Mouse (Mus musculus) heart, postnatal 0 days (tissue): ENCODE measurements around the gene Slpi. TPM values are rescaled to one million over a fixed set of nuclear protein-coding genes. Genes with fewer than 3 reads are reported as not detected.
A peak's percentile ranks its signal among the peaks of the same experiment; 100 is the strongest.

Experiments used
- ATAC-seq: fragments of 200-750 bp; cut with Nextera tagmentation; 2 replicates; pipeline ENCODE4 v1.8.0; 2017; ENCODE audit warnings: low read depth, moderate number of reproducible peaks, moderate library complexity; ENCODE audit not compliant: insufficient read depth
- DNase-seq: peaks from one replicate; pipeline ENCODE4 v3.0.0-alpha.2; 2016; ENCODE audit warnings: low spot score
- H3K27ac ChIP-seq: fragments of 300-500 bp; sonication (generic); 2 replicates; pipeline ENCODE4 v1.5.1; 2014; ENCODE audit warnings: low read depth, mild to moderate bottlenecking
- H3K27me3 ChIP-seq: fragments of 300-500 bp; sonication (generic); 2 replicates; pipeline ENCODE4 v1.6.1; 2014; ENCODE audit warnings: low read length, mixed read lengths; ENCODE audit not compliant: control insufficient read depth, insufficient read depth
- H3K36me3 ChIP-seq: fragments of 300-500 bp; sonication (generic); replicated peaks from 2 replicates; pipeline ENCODE4 v1.6.1; 2014; ENCODE audit warnings: low read length, mixed read lengths; ENCODE audit not compliant: control insufficient read depth, insufficient read depth
- H3K4me1 ChIP-seq: fragments of 300-500 bp; sonication (generic); 2 replicates; pipeline ENCODE4 v1.6.1; 2014; ENCODE audit warnings: antibody characterized with exemption; ENCODE audit not compliant: control insufficient read depth, insufficient read depth
- H3K4me2 ChIP-seq: fragments of 300-500 bp; sonication (generic); 2 replicates; pipeline ENCODE4 v1.6.1; 2014; ENCODE audit warnings: low read depth, mild to moderate bottlenecking, low read length, moderate library complexity
- H3K4me3 ChIP-seq: fragments of 300-500 bp; sonication (generic); 2 replicates; pipeline ENCODE4 v1.5.1; 2014; ENCODE audit warnings: low read depth, low read length
- H3K9ac ChIP-seq: fragments of 300-500 bp; sonication (generic); replicated peaks from 2 replicates; pipeline ENCODE4 v1.6.1; 2014; ENCODE audit warnings: low read depth, low read length, mixed read lengths
- H3K9me3 ChIP-seq: fragments of 300-500 bp; sonication (generic); replicated peaks from 2 replicates; pipeline ENCODE4 v1.6.1; 2016; ENCODE audit warnings: low read length; ENCODE audit not compliant: control insufficient read depth
- CTCF ChIP-seq: IDR thresholded peaks from 2 replicates; pipeline ENCODE4 v1.5.1; 2016; ENCODE audit warnings: antibody characterized with exemption, control low read depth, low read depth
- EP300 ChIP-seq: IDR thresholded peaks from 2 replicates; pipeline ENCODE4 v1.6.1; 2016; ENCODE audit warnings: antibody characterized with exemption, low read depth
- WGBS: fragments of 180-500 bp; shearing (Covaris S2); extraction: QIAGEN DNeasy Blood & Tissue Kit; methylation state at CpG from one replicate; pipeline ENCODE4 v1.1.7; 2014; 5-methylcytosine and 5-hydroxymethylcytosine counted together
- polyA plus RNA-seq: library from polyadenylated mRNA; unstranded; fragments of >200 nt; fragmentation: Nextera tagmentation; extraction: Ambion mirVana; gene quantifications from 2 replicates; pipeline ENCODE4 v1.2.1, GENCODE M21; 2015
- total RNA-seq: library from RNA; depleted of rRNA; stranded (reverse); fragments of >200 nt; gene quantifications from 2 replicates; pipeline ENCODE4 v1.2.3, GENCODE M21; 2014; ENCODE audit warnings: low replicate concordance

Gene Slpi
- total and polyA plus RNA-seq, 2 experiments from 2014 or later = 2.0 TPM; not detected in 1

GRCm38 (mm10) chr2:164421306-164421705 lies 32.4 kb upstream of the Slpi start:
- H3K27ac ChIP-seq = no peak overlapping the region
- 0 out of 2 replicates have a peak, but pooled peaks cover 6% of the 10 kb centered on the region for H3K36me3 ChIP-seq
- TF ChIP-seq CTCF (no peak), EP300 (no peak)
- no peak overlapping the region for H3K9ac ChIP-seq
- ATAC-seq = no peak
- no peak overlapping the region for H3K4me2 ChIP-seq
- 78% methylated on average over 7 of the region's 7 CpGs for WGBS
- peaks cover 6% of the 10 kb centered on the region; the same call in 1 of the 2 replicates for H3K27me3 ChIP-seq
- H3K4me1 ChIP-seq = no peaks in the 10 kb centered on the region
- DNase-seq = no peak
- H3K9me3 ChIP-seq = no peaks in the 10 kb centered on the region
- H3K4me3 ChIP-seq = no peak overlapping the region

GRCm38 (mm10) chr2:164419489-164419888 lies 30.6 kb upstream of the Slpi start:
- Histone ChIP-seq H3K9ac (no peak overlapping the region), H3K27me3 (peaks cover 15% of the 10 kb centered on the region; the same call in 1 of the 2 replicates), H3K4me3 (no peak overlapping the region), H3K36me3 (0 out of 2 replicates have a peak, but pooled peaks cover 4% of the 10 kb centered on the region), H3K4me1 (no peaks in the 10 kb centered on the region), H3K4me2 (no peak overlapping the region), H3K9me3 (no peaks in the 10 kb centered on the region), H3K27ac (no peak overlapping the region)
- DNase-seq = no peak
- ATAC-seq = no peak
- no peak for TF ChIP-seq CTCF
- no peak for TF ChIP-seq EP300
- WGBS = 14% methylated on average over 3 of the region's 3 CpGs

DNA sequence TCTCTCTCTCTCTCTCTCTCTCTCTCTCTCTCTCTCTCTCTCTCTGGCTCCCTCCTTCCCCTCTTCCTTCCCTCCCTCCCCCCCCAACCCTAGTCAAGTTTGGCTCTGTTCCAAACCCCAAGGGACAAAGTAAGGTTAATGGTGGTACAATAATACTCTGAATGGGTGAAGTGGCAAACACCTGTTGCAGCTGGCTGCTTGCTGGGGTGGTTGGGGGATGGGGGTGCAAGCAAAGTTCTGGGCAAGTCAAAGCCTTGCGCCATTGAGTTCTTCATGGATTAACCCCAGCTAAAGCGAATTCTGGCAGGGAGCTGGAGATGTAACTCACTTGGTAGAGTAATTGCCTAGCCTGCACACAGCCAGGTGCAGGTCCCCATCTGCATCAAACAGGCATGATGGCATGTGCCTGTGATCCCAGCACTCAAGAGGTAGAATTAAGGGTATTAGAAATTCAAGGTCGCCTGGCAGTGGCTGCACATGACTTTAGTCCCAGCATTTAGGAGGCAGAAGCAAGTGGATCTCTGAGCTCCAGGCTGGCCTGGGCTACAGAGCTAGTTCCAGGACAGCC lies 29.5 kb upstream of the Slpi start:
- H3K9me3 ChIP-seq = no peaks in the 10 kb centered on the region
- H3K27me3 ChIP-seq = peaks cover 26% of the 10 kb centered on the region
- 43% methylated on average over 3 of the region's 3 CpGs for WGBS
- H3K9ac ChIP-seq = no peak overlapping the region
- H3K4me1 ChIP-seq = no peaks in the 10 kb centered on the region
- TF ChIP-seq EP300 = no peak
- no peak overlapping the region for H3K4me3 ChIP-seq
- H3K4me2 ChIP-seq = no peak overlapping the region
- DNase-seq = no peak
- H3K27ac ChIP-seq = no peak overlapping the region
- H3K36me3 ChIP-seq = no peaks in the 10 kb centered on the region
- ATAC-seq = no peak

DNA sequence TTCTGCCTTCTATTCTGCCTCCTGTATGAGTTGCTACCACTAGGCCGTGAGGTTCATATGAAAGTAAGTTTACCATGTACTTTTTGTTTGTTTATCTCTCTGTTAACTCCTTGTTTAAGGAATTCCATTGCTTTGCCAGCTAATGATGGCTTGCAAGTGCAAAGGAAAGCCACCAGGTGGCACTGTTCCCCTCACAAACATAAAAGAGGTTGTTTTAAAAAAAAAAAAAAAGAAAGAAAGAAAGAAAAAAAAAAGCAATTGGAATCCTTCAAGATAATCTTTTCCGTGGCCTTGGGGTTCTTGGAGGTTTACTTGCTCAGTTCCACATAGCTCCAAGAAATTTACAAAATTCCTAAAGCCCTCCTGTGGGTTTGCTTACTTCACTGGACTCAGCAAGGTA lies 28.3 kb upstream of the Slpi start:
- H3K27ac ChIP-seq = no peak overlapping the region
- H3K36me3 ChIP-seq = no peaks in the 10 kb centered on the region
- H3K4me2 ChIP-seq = no peak overlapping the region
- H3K9me3 ChIP-seq = no peaks in the 10 kb centered on the region
- TF ChIP-seq EP300 = no peak
- peak; percentile 72 for TF ChIP-seq CTCF
- ATAC-seq = no peak
- H3K4me3 ChIP-seq = no peak overlapping the region
- peak; percentile 30 for DNase-seq
- H3K9ac ChIP-seq = no peak overlapping the region
- H3K27me3 ChIP-seq = peaks cover 27% of the 10 kb centered on the region
- H3K4me1 ChIP-seq = no peaks in the 10 kb centered on the region
- 0% methylated on average over 2 of the region's 2 CpGs for WGBS

- H3K4me3 ChIP-seq = no peak overlapping the region
- H3K9ac ChIP-seq = no peak overlapping the region
- no peak overlapping the region for H3K27ac ChIP-seq
- DNase-seq (no peak), ATAC-seq (no peak)
- 59% methylated on average over 10 of the region's 10 CpGs for WGBS
- no peaks in the 10 kb centered on the region for H3K36me3 ChIP-seq
- no peak overlapping the region for H3K4me2 ChIP-seq
- H3K4me1 ChIP-seq = no peaks in the 10 kb centered on the region
- peaks cover 45% of the 10 kb centered on the region for H3K27me3 ChIP-seq
- TF ChIP-seq EP300 (no peak), CTCF (no peak)
- no peaks in the 10 kb centered on the region for H3K9me3 ChIP-seq
These were observed 25.7 kb upstream of the Slpi start for GRCm38 (mm10) chr2:164414581-164414980.

DNA sequence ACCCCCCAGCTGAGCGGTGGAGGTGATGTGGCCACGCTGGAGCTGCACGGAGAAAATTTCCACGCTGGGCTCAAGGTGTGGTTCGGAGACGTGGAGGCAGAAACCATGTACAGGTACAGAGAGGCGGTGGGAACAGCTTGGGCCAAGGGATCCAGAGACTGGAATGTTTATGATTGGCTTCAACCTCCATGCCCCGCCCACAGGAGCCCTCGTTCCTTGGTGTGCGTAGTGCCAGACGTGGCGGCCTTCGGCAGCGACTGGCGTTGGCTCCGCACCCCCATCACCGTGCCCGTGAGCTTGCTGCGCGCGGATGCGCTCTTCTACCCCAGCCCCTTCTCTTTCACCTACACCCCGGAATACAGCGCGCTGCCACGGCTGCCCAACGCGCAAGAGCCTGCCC lies 25.3 kb upstream of the Slpi start:
- no peak overlapping the region for H3K27ac ChIP-seq
- WGBS = 22% methylated on average over 28 of the region's 28 CpGs
- no peaks in the 10 kb centered on the region for H3K4me1 ChIP-seq
- no peaks in the 10 kb centered on the region for H3K9me3 ChIP-seq
- peaks cover 46% of the 10 kb centered on the region for H3K27me3 ChIP-seq
- TF ChIP-seq EP300 (no peak), CTCF (no peak)
- DNase-seq (no peak), ATAC-seq (no peak)
- no peak overlapping the region for H3K4me3 ChIP-seq
- no peaks in the 10 kb centered on the region for H3K36me3 ChIP-seq
- no peak overlapping the region for H3K4me2 ChIP-seq
- H3K9ac ChIP-seq = no peak overlapping the region
